Mouse (Mus musculus) left cerebral cortex, postnatal 36 days (tissue): Measurements from ENCODE around the gene Pdzrn4. TPM values are rescaled to one million over a fixed set of nuclear protein-coding genes. Genes with fewer than 3 reads are reported as not detected.
A peak's percentile ranks its signal among the peaks of the same experiment; 100 is the strongest.

Experiments used
- DNase-seq, 2 experiments: peaks; one replicate each; pipeline ENCODE4 v3.0.0; 2021 to 2022; ENCODE audit warnings: low spot score in 2 of 2, mixed read lengths in 1 of 2
- intact Hi-C: fragments of 180-260 bp; cut with DNase I; formaldehyde crosslinking; loops from one replicate; pipeline ENCODE4 v1.15.1; 2025
- total RNA-seq, 2 experiments: library from RNA; stranded (reverse); gene quantifications; 2 replicates each; pipeline ENCODE4 v1.2.3; 2021

Gene Pdzrn4
- total RNA-seq, 2 experiments from 2014 or later = 10.2 to 14.4 TPM

GRCm38 (mm10) chr15:92491376-92491775 is 94.7 kb downstream of the Pdzrn4 start:
- DNase-seq = peak in 1 of 2 experiments; percentile 10

GRCm38 (mm10) chr15:92495465-92496174 is 98.9 kb downstream of the Pdzrn4 start:
- no peak for DNase-seq
- intact Hi-C loops = no loop called here

More at GRCm38 (mm10) chr15:92491376-92491775, 94.7 kb downstream of the Pdzrn4 start:
- intact Hi-C loops = no loop called here

- no peak for DNase-seq
- intact Hi-C loops = no loop called here
Measured at GRCm38 (mm10) chr15:92500276-92500838, 103.7 kb downstream of the Pdzrn4 start.

- intact Hi-C loops = no loop called here
- DNase-seq = no peak
Measured at GRCm38 (mm10) chr15:92502797-92503196, 106.1 kb downstream of the Pdzrn4 start.

- intact Hi-C loops = no loop called here
- DNase-seq = no peak
Measured at GRCm38 (mm10) chr15:92509372-92509771, 112.7 kb downstream of the Pdzrn4 start.

- intact Hi-C loops = no loop called here
Measured at GRCm38 (mm10) chr15:92515651-92516050, 119.0 kb downstream of the Pdzrn4 start.

GRCm38 (mm10) chr15:92520677-92521225 is 124.1 kb downstream of the Pdzrn4 start:
- intact Hi-C loops = no loop called here
- DNase-seq = peak; percentile 7 to 19

More at GRCm38 (mm10) chr15:92515651-92516050, 119.0 kb downstream of the Pdzrn4 start:
- DNase-seq = no peak

GRCm38 (mm10) chr15:92521686-92522085 is 125.0 kb downstream of the Pdzrn4 start:
- intact Hi-C loops = no loop called here

GRCm38 (mm10) chr15:92524917-92525316 is 128.2 kb downstream of the Pdzrn4 start:
- no peak for DNase-seq
- intact Hi-C loops = loop anchor here (5.0 kb wide), 1 partner anchor 692 kb away; no protein-coding TSS in a partner anchor

More at GRCm38 (mm10) chr15:92521686-92522085, 125.0 kb downstream of the Pdzrn4 start:
- no peak for DNase-seq

- intact Hi-C loops = loop anchor here (5.0 kb wide), 1 partner anchor 692 kb away; no protein-coding TSS in a partner anchor
- no peak for DNase-seq
Measured at GRCm38 (mm10) chr15:92525416-92525815, 128.7 kb downstream of the Pdzrn4 start.

GRCm38 (mm10) chr15:92526731-92527130 is 130.1 kb downstream of the Pdzrn4 start:
- no peak for DNase-seq
- intact Hi-C loops = loop anchor here (5.0 kb wide), 1 partner anchor 691 kb away; no protein-coding TSS in a partner anchor

- intact Hi-C loops = no loop called here
- no peak for DNase-seq
Measured at GRCm38 (mm10) chr15:92543252-92543651, 146.6 kb downstream of the Pdzrn4 start.

GRCm38 (mm10) chr15:92547294-92547911 is 150.7 kb downstream of the Pdzrn4 start:
- intact Hi-C loops = no loop called here
- DNase-seq = no peak

- intact Hi-C loops = no loop called here
- no peak for DNase-seq
Measured at GRCm38 (mm10) chr15:92555012-92555574, 158.4 kb downstream of the Pdzrn4 start.

GRCm38 (mm10) chr15:92555716-92556115 is 159.0 kb downstream of the Pdzrn4 start:
- intact Hi-C loops = no loop called here

GRCm38 (mm10) chr15:92558592-92558991 is 161.9 kb downstream of the Pdzrn4 start:
- DNase-seq = no peak
- intact Hi-C loops = no loop called here

More at GRCm38 (mm10) chr15:92555716-92556115, 159.0 kb downstream of the Pdzrn4 start:
- DNase-seq = no peak

GRCm38 (mm10) chr15:92562149-92562548 is 165.5 kb downstream of the Pdzrn4 start:
- intact Hi-C loops = no loop called here
- DNase-seq = no peak

GRCm38 (mm10) chr15:92563576-92563975 is 166.9 kb downstream of the Pdzrn4 start:
- intact Hi-C loops = no loop called here
- no peak for DNase-seq

- no peak for DNase-seq
- intact Hi-C loops = no loop called here
Measured at GRCm38 (mm10) chr15:92570526-92571243, 174.0 kb downstream of the Pdzrn4 start.
